Mouse (Mus musculus) heart, embryonic 14.5 days (tissue): ENCODE results near the gene Mei1. TPM values are rescaled to one million over a fixed set of nuclear protein-coding genes. Genes with fewer than 3 reads are reported as not detected.

ENCODE experiments used
- ATAC-seq: fragments of 200-750 bp; cut with Nextera tagmentation; 2 replicates; pipeline ENCODE4 v1.8.0; 2017; ENCODE audit warnings: low read depth, moderate TSS enrichment; ENCODE audit not compliant: insufficient number of reproducible peaks, insufficient read depth, low FRiP score
- H3K27ac ChIP-seq, 2 experiments: fragments of 200-500 bp in 1 of 2; fragments of 300-500 bp in 1 of 2; sonication (generic) in 1 of 2; replicated peaks in 1 of 2; 2 replicates each; pipeline ENCODE4 v1.5.1; 2012 to 2014; ENCODE audit warnings: low read depth in 2 of 2, low read length in 2 of 2, control low read depth in 1 of 2, mild to moderate bottlenecking in 1 of 2, mixed read lengths in 1 of 2; ENCODE audit not compliant: control insufficient read depth in 1 of 2, insufficient read depth in 1 of 2
- H3K27me3 ChIP-seq: fragments of 300-500 bp; sonication (generic); 2 replicates; pipeline ENCODE4 v1.6.1; 2014; ENCODE audit warnings: mild to moderate bottlenecking, low read length, control low read depth; ENCODE audit not compliant: control insufficient read depth, insufficient read depth
- H3K36me3 ChIP-seq: fragments of 300-500 bp; sonication (generic); 2 replicates; pipeline ENCODE4 v1.6.1; 2014; ENCODE audit warnings: mild to moderate bottlenecking, control low read depth, low read length, mixed read lengths; ENCODE audit not compliant: control insufficient read depth, insufficient read depth
- H3K4me1 ChIP-seq, 2 experiments: fragments of 200-500 bp in 1 of 2; fragments of 300-500 bp in 1 of 2; sonication (generic) in 1 of 2; 2 replicates each; pipeline ENCODE4 v1.6.1; 2012 to 2014; ENCODE audit warnings: low read length in 2 of 2, control low read depth in 1 of 2, mixed read lengths in 1 of 2; ENCODE audit not compliant: control insufficient read depth in 2 of 2, insufficient read depth in 2 of 2
- H3K4me2 ChIP-seq: fragments of 300-500 bp; sonication (generic); 2 replicates; pipeline ENCODE4 v1.6.1; 2014; ENCODE audit warnings: mild to moderate bottlenecking, low read length
- H3K4me3 ChIP-seq, 2 experiments: fragments of 200-500 bp in 1 of 2; fragments of 300-500 bp in 1 of 2; sonication (generic) in 1 of 2; 2 replicates each; pipeline ENCODE4 v1.5.1; 2012 to 2014; ENCODE audit warnings: low read length in 2 of 2, mild to moderate bottlenecking in 2 of 2, control low read depth in 1 of 2, low read depth in 1 of 2, moderate library complexity in 1 of 2; ENCODE audit not compliant: control insufficient read depth in 1 of 2, insufficient read depth in 1 of 2
- H3K9ac ChIP-seq: fragments of 300-500 bp; sonication (generic); 2 replicates; pipeline ENCODE4 v1.6.1; 2014; ENCODE audit warnings: mild to moderate bottlenecking, low read length
- H3K9me3 ChIP-seq: fragments of 300-500 bp; sonication (generic); 2 replicates; pipeline ENCODE4 v1.6.1; 2016; ENCODE audit warnings: low read length, control low read depth; ENCODE audit not compliant: control insufficient read depth
- WGBS: fragments of 180-500 bp; shearing (Covaris S2); extraction: QIAGEN DNeasy Blood & Tissue Kit; methylation state at CpG from one replicate; pipeline ENCODE4 v1.1.7; 2014; 5-methylcytosine and 5-hydroxymethylcytosine counted together
- polyA plus RNA-seq: library from polyadenylated mRNA; unstranded; fragments of >200 nt; fragmentation: Nextera tagmentation; extraction: Ambion mirVana; gene quantifications from 2 replicates; pipeline ENCODE4 v1.2.1, GENCODE M21; 2014

Mei1 gene
- polyA plus RNA-seq, 1 experiment from 2014 or later = not detected

DNA sequence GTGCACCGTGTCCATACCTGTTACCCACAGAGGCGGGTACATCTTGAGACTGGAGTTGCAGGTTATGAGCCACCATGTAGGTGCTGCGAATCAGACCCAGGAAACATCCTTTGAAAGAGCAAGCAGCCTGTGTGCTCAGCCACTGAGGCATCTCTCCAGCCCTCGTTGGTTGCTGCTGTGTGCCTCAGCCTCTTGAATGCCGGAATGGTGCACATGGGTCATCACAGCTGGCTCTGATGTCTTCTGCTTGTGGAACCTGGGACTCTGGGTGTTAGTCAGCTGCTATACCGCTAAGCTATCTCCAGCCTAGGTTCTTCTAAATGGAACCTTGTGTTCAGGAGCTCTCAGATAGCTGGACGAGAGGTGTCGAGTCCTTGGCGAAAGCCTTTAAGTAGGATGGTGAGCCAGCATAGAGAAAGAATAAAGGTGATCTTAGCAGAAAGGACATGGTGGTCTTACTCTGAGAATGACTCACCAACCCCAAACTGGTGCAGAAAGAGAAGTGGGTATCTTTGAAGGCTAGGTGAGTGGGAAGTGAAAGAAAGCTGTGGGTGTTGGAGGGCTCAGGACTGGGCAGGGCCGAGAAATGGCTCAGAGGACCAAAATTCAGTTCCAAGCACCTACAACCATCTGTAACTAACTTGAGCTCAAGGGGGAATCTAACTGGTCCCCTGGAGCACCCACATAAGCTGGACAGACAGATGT, 93.7 kb downstream of the Mei1 start:
- Histone ChIP-seq H3K4me3 (no peak overlapping the region), H3K27ac (peak overlapping the region in 1 of 2 experiments; percentile 9; a peak in 1 of 4 replicates), H3K4me1 (peaks cover 41 to 65% of the 10 kb centered on the region in 2 experiments), H3K36me3 (no peaks in the 10 kb centered on the region), H3K9ac (no peak overlapping the region; the same call in 1 of the 2 replicates), H3K27me3 (no peaks in the 10 kb centered on the region), H3K9me3 (no peaks in the 10 kb centered on the region), H3K4me2 (no peak overlapping the region)
- ATAC-seq = no peak
- WGBS = 79% methylated on average over 10 of the region's 10 CpGs

DNA sequence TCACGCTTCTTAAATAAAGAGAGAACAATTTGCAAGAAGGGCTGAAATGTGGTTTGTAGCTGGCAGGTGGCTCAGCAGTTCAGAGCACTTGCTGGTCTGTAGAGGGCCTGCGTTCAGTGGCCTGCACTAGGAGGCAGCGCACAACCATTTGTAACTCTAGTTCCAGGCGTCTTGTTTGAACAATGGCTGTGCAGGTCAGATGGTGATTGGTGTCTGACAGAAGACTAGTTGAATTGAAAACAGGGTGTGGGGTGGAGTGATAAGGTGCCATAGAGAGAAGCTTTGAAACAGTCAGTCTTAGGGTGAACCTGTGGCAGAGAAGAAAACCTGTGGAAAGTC, 94.2 kb downstream of the Mei1 start:
- no peak for ATAC-seq
- Histone ChIP-seq H3K4me2 (no peak overlapping the region), H3K27me3 (no peaks in the 10 kb centered on the region), H3K9me3 (no peaks in the 10 kb centered on the region), H3K9ac (no peak overlapping the region; the same call in 1 of the 2 replicates), H3K4me3 (no peak overlapping the region), H3K27ac (peak overlapping the region in 1 of 2 experiments; percentile 9; a peak in 1 of 4 replicates), H3K4me1 (peaks cover 41 to 66% of the 10 kb centered on the region in 2 experiments), H3K36me3 (no peaks in the 10 kb centered on the region)
- WGBS = 54% methylated on average over 4 of the region's 4 CpGs

DNA sequence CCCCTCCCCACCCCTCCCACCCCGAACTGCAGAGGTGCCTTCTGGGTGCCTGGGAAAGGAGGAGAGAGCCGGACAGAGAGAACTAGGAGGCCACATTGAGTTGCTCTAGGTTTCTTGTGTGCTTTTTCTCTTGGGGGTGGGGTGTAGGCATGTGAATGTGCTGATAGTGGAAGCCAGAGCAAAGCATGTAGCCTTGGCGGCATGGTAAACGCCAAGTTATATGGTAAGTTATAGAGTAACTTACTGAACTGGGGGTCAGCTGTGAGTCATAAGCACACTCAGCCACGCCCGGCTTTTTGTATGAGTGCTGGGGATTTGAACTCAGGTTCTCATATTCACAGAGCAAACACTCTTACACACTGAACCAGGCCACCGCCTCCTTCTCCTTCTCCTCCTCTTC, 94.7 kb downstream of the Mei1 start:
- no peak overlapping the region for H3K4me2 ChIP-seq
- H3K9ac ChIP-seq = no peak overlapping the region
- ATAC-seq = no peak
- H3K36me3 ChIP-seq = no peaks in the 10 kb centered on the region
- peaks cover 41 to 71% of the 10 kb centered on the region in 2 experiments for H3K4me1 ChIP-seq
- H3K27ac ChIP-seq = peak overlapping the region in 1 of 2 experiments; percentile 9; a peak in 1 of 4 replicates
- H3K4me3 ChIP-seq = no peak overlapping the region
- no peaks in the 10 kb centered on the region for H3K27me3 ChIP-seq
- H3K9me3 ChIP-seq = no peaks in the 10 kb centered on the region
- WGBS = 62% methylated on average over 7 of the region's 7 CpGs

GRCm38 (mm10) chr15:82165332-82166239, 95.8 kb downstream of the Mei1 start:
- Histone ChIP-seq H3K4me1 (peaks cover 43 to 73% of the 10 kb centered on the region in 2 experiments), H3K27ac (no peak overlapping the region), H3K9me3 (no peaks in the 10 kb centered on the region), H3K9ac (no peak overlapping the region), H3K4me2 (no peak overlapping the region), H3K4me3 (no peak overlapping the region), H3K36me3 (0 out of 2 replicates have a peak, but pooled peaks cover 3% of the 10 kb centered on the region), H3K27me3 (no peaks in the 10 kb centered on the region)
- ATAC-seq = no peak
- 56% methylated on average over 8 of the region's 8 CpGs for WGBS

- H3K9ac ChIP-seq = peak overlapping the region; percentile 23; the same call in 1 of the 2 replicates
- no peaks in the 10 kb centered on the region for H3K9me3 ChIP-seq
- H3K4me3 ChIP-seq = no peak overlapping the region
- 66% methylated on average over 22 of the region's 22 CpGs for WGBS
- no peak overlapping the region for H3K27ac ChIP-seq
- no peaks in the 10 kb centered on the region for H3K27me3 ChIP-seq
- peaks cover 41 to 72% of the 10 kb centered on the region in 2 experiments for H3K4me1 ChIP-seq
- ATAC-seq = no peak
- H3K36me3 ChIP-seq = peaks cover 10% of the 10 kb centered on the region
- H3K4me2 ChIP-seq = 0 out of 2 replicates have a peak overlapping the region, but pooled peaks have one; percentile 11
Measured at GRCm38 (mm10) chr15:82166240-82167100, 96.7 kb downstream of the Mei1 start.

DNA sequence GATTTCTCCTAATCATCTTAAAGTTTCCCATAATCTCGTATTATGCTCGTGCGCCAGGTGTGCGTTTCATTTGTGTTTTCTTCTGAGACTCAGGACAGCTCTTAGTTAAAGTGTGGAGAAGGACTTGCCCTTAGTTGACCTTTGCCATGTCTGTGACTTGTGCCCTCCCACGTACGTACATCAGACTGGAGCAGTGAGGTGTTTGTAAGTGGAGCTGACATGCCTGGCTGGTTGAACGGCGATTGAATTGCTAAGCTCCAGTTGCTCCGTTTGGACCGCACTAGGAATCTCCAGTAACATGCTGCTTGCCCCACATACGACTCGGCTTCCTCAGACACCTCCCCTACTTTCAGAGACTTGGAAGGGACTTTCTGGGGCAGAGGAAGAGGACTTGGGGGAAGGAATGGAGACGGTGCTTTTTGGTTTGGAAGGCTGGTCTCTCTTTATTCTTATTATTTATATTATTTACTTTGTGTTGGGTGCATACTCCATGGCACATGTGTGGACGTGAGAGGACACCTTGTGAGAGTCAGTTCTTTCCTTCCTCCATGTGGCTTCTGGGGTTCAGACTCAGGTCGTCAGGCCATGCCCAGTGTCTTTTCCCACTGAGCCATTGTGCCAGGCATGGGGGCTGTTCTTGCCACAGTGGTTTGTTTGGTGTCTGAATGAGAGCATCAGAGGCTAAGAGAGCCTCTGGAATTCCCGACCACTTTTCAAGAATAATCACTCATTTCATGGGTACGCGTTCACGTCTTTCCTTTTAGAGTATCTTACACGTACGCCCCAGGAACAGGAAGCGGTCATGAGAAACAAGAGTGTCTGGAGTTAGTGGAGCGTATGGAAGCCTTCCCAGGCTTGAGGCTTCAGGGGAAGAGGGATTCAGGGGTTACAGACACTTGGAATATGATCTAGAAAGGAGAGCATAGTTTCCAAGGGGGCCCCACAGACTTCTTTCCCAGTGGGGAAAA, 97.7 kb downstream of the Mei1 start:
- H3K36me3 ChIP-seq = peaks cover 19% of the 10 kb centered on the region
- ATAC-seq = no peak
- WGBS = 62% methylated on average over 23 of the region's 23 CpGs
- H3K4me3 ChIP-seq = no peak overlapping the region
- 0 out of 2 replicates have a peak overlapping the region, but pooled peaks have one; percentile 11 for H3K4me2 ChIP-seq
- H3K27me3 ChIP-seq = no peaks in the 10 kb centered on the region
- H3K9me3 ChIP-seq = no peaks in the 10 kb centered on the region
- peak overlapping the region; percentile 23; the same call in 1 of the 2 replicates for H3K9ac ChIP-seq
- peaks cover 40 to 63% of the 10 kb centered on the region in 2 experiments for H3K4me1 ChIP-seq
- no peak overlapping the region; a peak in 1 of 4 replicates for H3K27ac ChIP-seq
